Mouse (Mus musculus) 3T3-L1 (cell line): ENCODE measurements at regions not wholly inside any gene's neighbourhood (a gene's known extent, or its start where the extent isn't known, plus 50 kb on each side); places are given as distances from the start of the nearest gene placed in this dataset.

Experiments
- DNase-seq: peaks from one replicate; pipeline ENCODE4 v3.0.0-alpha.2; 2015; ENCODE audit warnings: low read depth, low spot score

DNA sequence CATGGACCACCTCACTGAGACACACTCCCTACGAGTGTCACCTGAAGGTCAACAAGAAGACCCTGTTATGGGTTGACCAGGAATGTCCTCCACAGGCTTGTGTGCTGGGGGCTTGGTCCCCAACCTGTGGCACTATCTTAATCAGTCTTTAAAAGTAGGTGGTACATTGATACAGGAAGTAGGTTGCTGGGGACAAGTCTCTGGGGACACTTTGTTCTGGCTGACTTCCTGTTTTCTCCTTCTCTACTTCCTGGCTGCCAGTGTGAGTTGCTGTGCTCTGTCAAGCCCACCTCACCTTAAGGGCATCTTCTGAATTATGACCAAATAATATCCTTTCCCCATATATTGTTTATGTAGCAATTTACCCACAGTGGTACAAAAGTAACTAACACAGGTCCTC lies 96.1 kb downstream of the Cct6b start:
- DNase-seq = no peak

DNA sequence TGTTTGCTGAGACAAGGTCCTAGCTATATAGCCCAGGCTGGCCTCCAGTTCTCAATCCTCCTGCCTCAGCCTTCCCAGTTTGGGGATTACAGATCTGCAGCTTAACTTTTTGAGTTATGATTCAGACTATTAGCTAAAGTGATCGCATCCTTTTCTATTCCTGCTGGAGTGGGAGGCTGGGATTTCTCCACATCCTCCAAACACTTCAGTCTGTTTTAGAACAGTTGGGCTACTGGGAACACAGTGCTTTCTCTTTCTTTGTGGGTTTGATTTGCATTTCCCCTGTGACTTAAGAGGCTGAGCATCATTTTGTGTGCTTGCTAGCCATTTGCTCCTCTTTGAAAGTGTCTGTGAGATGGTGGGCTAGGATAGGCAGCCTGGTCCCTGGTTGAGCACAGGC lies 100.0 kb downstream of the Cct6b start:
- DNase-seq = no peak

GRCm38 (mm10) chr11:82662086-82662485 lies 102.0 kb downstream of the Cct6b start:
- no peak for DNase-seq

- DNase-seq = no peak
Measured at GRCm38 (mm10) chr11:82651751-82652150, 112.4 kb downstream of the Cct6b start.

DNA sequence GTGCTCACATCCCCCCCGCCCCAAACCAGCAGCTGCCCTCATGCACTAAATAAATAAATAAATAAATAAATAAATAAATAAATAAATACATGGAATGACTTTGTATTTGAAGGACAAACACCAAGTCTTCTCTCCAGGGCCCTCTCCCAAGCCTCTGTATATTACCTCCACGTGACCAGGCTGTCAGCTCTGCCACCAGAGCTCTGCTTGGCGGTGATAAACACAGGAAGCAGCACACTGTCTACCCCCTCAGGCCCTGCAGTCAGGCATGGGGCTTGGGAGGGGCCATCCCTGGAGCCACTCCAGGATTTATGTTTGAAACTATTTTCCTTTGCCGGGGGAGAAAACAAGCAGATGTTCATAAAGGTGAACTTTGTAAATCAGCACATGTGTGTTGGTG lies 125.6 kb downstream of the Cct6b start:
- no peak for DNase-seq

DNA sequence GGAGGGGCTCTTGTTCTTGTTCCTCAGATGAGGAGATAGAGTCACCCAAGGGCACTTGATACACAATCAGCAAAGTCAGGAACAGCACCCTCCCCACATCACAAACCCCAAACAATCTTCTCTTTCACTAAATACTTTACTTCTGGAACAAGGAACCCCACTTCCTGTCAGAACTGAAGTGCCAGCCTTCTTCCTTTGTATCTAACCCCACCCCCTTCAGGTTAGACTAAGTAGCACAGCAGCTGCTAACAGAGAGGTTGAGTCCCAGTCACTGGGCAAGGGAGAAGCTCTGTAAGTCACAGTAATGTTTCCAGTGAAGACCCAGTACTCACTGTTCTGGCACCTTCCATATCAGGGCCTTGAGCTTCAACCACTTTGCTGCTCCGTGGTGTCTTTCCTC lies 131.9 kb downstream of the Cct6b start:
- no peak for DNase-seq

GRCm38 (mm10) chr11:82631387-82631786 lies 132.7 kb downstream of the Cct6b start:
- no peak for DNase-seq

GRCm38 (mm10) chr11:82626501-82627111 lies 137.5 kb downstream of the Cct6b start:
- DNase-seq = no peak

- no peak for DNase-seq
Measured at GRCm38 (mm10) chr11:82621061-82621460, 143.1 kb downstream of the Cct6b start.

DNA sequence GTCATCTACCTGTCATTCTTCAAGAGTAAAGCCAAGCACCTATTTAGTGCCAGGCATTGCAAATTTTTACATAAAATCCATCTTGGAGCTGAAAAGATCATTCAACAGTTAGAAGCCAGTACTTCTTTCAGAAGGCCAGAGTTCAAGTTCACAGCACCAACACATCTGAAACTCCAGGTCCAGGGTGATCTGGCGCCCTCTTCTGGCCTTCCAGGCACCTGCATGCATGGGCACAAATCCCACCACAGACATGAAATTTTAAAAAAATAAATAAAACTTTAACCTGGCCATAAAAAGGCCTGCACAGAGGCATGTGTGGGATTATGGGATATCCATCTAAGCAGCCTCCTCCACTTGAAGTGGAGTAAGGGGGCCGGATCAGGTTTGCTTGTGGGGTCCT lies 144.7 kb downstream of the Cct6b start:
- DNase-seq = no peak

GRCm38 (mm10) chr11:82618457-82618856 lies 145.7 kb downstream of the Cct6b start:
- DNase-seq = no peak

DNA sequence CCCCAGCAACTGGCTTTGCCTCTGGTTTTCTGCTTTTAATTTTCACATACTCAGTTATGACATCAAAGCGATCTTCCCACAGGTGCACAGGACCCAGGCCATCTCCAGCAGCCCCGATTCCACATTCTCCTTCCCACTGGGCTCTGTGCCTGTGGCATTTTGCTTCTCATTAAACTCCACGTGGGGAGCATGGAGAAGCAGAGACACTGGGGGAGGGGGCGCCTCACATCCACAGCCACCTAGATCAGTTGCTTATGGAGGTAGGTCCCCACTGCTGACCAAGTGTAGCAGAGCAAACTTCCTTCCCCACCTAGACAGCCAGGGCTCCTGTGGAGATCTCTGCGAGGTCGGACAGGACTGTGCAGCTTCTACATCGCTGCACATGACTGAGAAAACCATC lies 147.3 kb downstream of the Cct6b start:
- no peak for DNase-seq

- no peak for DNase-seq
Measured at GRCm38 (mm10) chr11:82614356-82614755, 149.8 kb downstream of the Cct6b start.

- DNase-seq = peak; percentile 66
Measured at GRCm38 (mm10) chr11:82613503-82613902, 150.6 kb downstream of the Cct6b start.

- peak; percentile 46 for DNase-seq
Measured at GRCm38 (mm10) chr11:82612026-82612425, 152.1 kb downstream of the Cct6b start.

DNA sequence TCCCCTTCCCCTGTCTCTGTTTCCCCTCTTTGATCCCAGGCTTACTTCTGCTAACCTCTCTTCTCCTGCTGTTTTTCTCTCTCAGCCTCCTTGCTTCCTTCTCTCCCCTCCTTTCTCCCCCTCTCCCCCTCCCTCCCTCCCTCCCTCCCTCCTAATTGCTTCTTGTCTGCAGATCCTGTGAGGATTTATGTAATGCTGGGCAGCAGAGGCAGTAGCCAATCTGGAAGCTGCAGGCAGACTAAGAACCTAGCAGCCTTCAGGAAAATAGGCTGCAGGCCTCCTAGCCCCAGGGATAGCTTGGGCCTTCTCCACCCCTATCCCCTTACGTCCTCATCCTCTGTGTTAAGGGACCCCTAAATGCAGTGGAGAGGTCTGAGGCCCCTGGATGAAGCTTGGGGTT lies 155.2 kb downstream of the Cct6b start:
- no peak for DNase-seq

- no peak for DNase-seq
Measured at GRCm38 (mm10) chr11:82607661-82608060, 156.5 kb downstream of the Cct6b start.

DNA sequence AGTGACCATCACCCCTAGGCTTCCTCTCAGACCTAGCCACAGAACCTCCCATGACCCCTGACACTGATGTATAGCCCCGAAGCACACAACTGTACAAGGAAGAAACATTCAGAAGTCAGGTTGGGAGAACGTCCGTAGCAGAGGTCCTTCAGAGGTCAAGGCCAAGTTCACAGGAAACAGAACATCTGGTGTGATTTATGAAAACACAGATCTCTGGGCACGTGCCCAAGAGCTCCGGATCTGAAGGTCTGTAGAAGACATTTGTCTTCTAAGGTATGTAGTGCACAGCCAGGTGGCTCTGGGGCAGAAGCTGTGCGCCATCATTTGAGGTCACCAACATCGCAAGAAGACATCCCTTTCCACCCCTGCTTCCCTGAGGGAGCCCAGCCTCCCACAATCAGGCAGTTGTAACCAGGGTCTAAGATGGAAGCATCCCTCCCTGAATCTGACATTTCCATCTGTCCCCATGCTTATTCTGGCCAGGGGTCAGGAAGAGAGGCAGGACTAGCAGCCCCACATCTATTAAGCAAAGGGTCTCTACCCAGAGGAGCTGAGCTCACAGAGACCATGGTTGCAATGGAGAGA lies 159.8 kb downstream of the Cct6b start:
- DNase-seq = no peak

- no peak for DNase-seq
Measured at GRCm38 (mm10) chr11:82602818-82603217, 161.3 kb downstream of the Cct6b start.

DNA sequence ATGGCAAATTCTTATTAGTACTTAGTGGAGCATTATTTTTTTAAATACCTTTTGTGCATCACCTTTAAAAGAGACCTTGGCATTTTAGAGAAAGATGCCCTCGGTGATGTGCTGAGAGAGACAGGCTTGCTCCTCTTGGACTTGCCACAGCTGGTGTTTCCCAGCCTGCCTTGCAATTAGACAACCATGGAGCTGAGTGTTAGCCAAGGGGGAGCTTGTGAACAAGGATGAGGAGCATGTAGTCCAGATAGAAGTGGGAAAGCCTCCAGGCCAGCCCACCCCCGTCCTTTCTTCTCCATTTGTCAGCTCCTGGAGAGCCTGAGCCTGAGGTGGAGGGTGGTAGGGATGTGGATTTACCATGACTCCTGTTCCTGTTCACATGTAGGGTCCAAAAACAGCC lies 161.9 kb downstream of the Cct6b start:
- DNase-seq = no peak

DNA sequence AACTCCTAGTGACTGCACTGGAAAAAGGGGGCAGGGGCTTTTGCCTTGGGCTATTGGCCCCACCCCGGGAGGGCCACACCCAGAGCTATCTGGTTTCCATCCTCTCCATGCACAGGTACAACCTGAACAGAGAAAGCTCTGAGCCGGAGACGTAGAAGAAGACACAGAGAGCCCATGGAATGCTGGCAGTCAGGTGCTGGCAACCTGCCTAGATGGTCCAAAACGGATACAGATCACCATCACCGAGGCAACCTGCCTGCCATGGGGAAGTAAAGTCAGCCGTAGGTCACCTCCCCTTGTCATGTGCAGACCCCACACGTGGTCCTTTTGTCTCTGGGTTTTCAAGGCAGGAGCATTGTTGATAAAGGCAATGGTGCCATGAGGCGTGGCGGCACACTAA lies 164.0 kb downstream of the Cct6b start:
- no peak for DNase-seq

GRCm38 (mm10) chr11:82597757-82598156 lies 166.4 kb downstream of the Cct6b start:
- no peak for DNase-seq

DNA sequence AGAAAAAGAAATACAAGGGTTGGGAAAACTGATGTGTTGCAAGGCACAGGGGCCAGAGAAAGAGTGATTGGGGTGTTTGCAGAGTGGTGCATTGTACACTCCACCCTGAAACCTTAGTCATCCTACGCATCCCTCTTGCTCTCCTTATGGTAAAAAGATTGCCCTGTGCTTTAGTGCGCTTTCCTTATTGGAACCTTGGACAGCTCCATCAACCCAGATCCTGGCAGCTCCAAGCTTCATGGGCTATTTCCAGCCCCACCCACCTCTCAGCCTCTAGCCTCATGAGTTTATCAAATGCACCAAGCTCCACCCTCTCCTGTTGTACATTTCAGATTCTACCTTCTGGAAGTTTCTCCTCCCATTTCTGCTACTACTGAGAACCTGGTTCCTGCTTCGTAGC lies 167.3 kb downstream of the Cct6b start:
- peak; percentile 26 for DNase-seq

- no peak for DNase-seq
Measured at GRCm38 (mm10) chr11:82589761-82590160, 174.4 kb downstream of the Cct6b start.
